8 mouse cellular contexts compared by ENCODE assay signal in genomic region chr17:13683411-13684174, GRCm38 (mm10).
DNase-seq lines count a peak whose midpoint lies in the region; ATAC-seq lines count a peak whose summit lies in the region.

No protein-coding gene starts in this region.

- H3K4me2 ChIP-seq in forebrain, embryonic 12.5 days: peak overlapping the region; percentile 49
- peak overlapping the region; percentile 33 for H3K4me2 ChIP-seq in limb, embryonic 12.5 days
- H3K4me2 ChIP-seq in midbrain, embryonic 12.5 days (replicated peaks): peak overlapping the region; percentile 37
- H3K4me2 ChIP-seq in stomach, embryonic 15.5 days: peak overlapping the region; percentile 52

- no peaks in the 10 kb centered on the region for H3K27me3 ChIP-seq in forebrain, embryonic 12.5 days
- H3K27me3 ChIP-seq in limb, embryonic 12.5 days: no peaks in the 10 kb centered on the region
- no peaks in the 10 kb centered on the region for H3K27me3 ChIP-seq in midbrain, embryonic 12.5 days
- no peaks in the 10 kb centered on the region for H3K27me3 ChIP-seq in stomach, embryonic 15.5 days (replicated peaks)

- peak overlapping the region; percentile 30 for H3K4me3 ChIP-seq in forebrain, embryonic 12.5 days (replicated peaks)
- H3K4me3 ChIP-seq in limb, embryonic 12.5 days (replicated peaks): 0 out of 2 replicates have a peak overlapping the region, but pooled peaks have one; percentile 2
- peak overlapping the region; percentile 19 for H3K4me3 ChIP-seq in midbrain, embryonic 12.5 days
- peak overlapping the region; percentile 38 for H3K4me3 ChIP-seq in stomach, embryonic 15.5 days (replicated peaks)

- peaks cover 48% of the 10 kb centered on the region for H3K4me1 ChIP-seq in forebrain, embryonic 12.5 days
- peaks cover 17% of the 10 kb centered on the region for H3K4me1 ChIP-seq in limb, embryonic 12.5 days (replicated peaks)
- H3K4me1 ChIP-seq in midbrain, embryonic 12.5 days: peaks cover 38% of the 10 kb centered on the region
- H3K4me1 ChIP-seq in stomach, embryonic 15.5 days: peaks cover 10% of the 10 kb centered on the region; the same call in 1 of the 2 replicates

- no peaks in the 10 kb centered on the region for H3K9me3 ChIP-seq in forebrain, embryonic 12.5 days
- no peaks in the 10 kb centered on the region for H3K9me3 ChIP-seq in limb, embryonic 12.5 days
- H3K9me3 ChIP-seq in midbrain, embryonic 12.5 days: no peaks in the 10 kb centered on the region
- H3K9me3 ChIP-seq in stomach, embryonic 15.5 days: no peaks in the 10 kb centered on the region

- DNase-seq in retina, postnatal 1 day: peak; percentile 73
- DNase-seq in retina, embryonic 14.5 days (ENCODE audit: low spot score): no peak
- no peak for DNase-seq in left cerebral cortex, adult 11 months (ENCODE audit: low spot score)

- H3K27ac ChIP-seq in forebrain, embryonic 12.5 days: peak overlapping the region; percentile 85
- H3K27ac ChIP-seq in limb, embryonic 12.5 days: peak overlapping the region; percentile 47; the same call in 1 of the 2 replicates
- H3K27ac ChIP-seq in midbrain, embryonic 12.5 days (replicated peaks): peak overlapping the region; percentile 72
- peak overlapping the region; percentile 94 for H3K27ac ChIP-seq in stomach, embryonic 15.5 days

- H3K9ac ChIP-seq in forebrain, embryonic 12.5 days: peak overlapping the region; percentile 51
- H3K9ac ChIP-seq in limb, embryonic 12.5 days (replicated peaks): no peak overlapping the region
- peak overlapping the region; percentile 34; the same call in 1 of the 2 replicates for H3K9ac ChIP-seq in midbrain, embryonic 12.5 days (replicated peaks)
- H3K9ac ChIP-seq in stomach, embryonic 15.5 days: peak overlapping the region; percentile 33; the same call in 1 of the 2 replicates

- no peaks in the 10 kb centered on the region for H3K36me3 ChIP-seq in forebrain, embryonic 12.5 days (replicated peaks)
- no peaks in the 10 kb centered on the region for H3K36me3 ChIP-seq in limb, embryonic 12.5 days
- no peaks in the 10 kb centered on the region for H3K36me3 ChIP-seq in midbrain, embryonic 12.5 days
- no peaks in the 10 kb centered on the region for H3K36me3 ChIP-seq in stomach, embryonic 15.5 days

- peak; percentile 87 for ATAC-seq in forebrain, embryonic 12.5 days (ENCODE audit: low FRiP score)
- ATAC-seq in hematopoietic stem cell, adult 5-6 weeks (replicated peaks in 1 of 2; ENCODE audit: insufficient read depth in 1 of 2, low FRiP score in 2 of 2, low TSS enrichment in 1 of 2, low read depth in 1 of 2, poor library complexity in 2 of 2, severe bottlenecking in 2 of 2): peak; percentile 83 to 88
- no peak; the same call in 1 of the 2 replicates for ATAC-seq in limb, embryonic 12.5 days (ENCODE audit: insufficient number of reproducible peaks, insufficient read depth, low FRiP score, low TSS enrichment, low read depth)
- ATAC-seq in midbrain, embryonic 12.5 days (ENCODE audit: low FRiP score, low read depth): peak; percentile 78
- ATAC-seq in stomach, embryonic 15.5 days (ENCODE audit: insufficient read depth, low FRiP score, low read depth): peak; percentile 92

- 7% methylated on average over 15 of the region's 15 CpGs for WGBS in forebrain, embryonic 12.5 days
- WGBS in limb, embryonic 12.5 days: 24% methylated on average over 15 of the region's 15 CpGs
- 6% methylated on average over 15 of the region's 15 CpGs for WGBS in midbrain, embryonic 12.5 days
- 11% methylated on average over 15 of the region's 15 CpGs for WGBS in stomach, embryonic 15.5 days
